Comparison of ENCODE assay signal across 11 mouse cellular contexts in genomic region chr17:50814089-50814488, GRCm38 (mm10).
DNase-seq lines count a peak whose midpoint lies in the region; ATAC-seq and TF ChIP-seq lines count a peak whose summit lies in the region.
"Had no signal": no experiment of that assay in that cellular context is flagged by ENCODE, and none has a peak within 500 bp of the region (broad histone marks: within the 10 kb centered on the region; RNA-seq: fewer than 3 reads in every experiment).

No protein-coding gene starts in this region.

- H3K79me2 ChIP-seq in heart, adult 2 months (replicated peaks; ENCODE audit: control insufficient read depth, insufficient read depth, low read length): no peaks in the 10 kb centered on the region

- no peaks in the 10 kb centered on the region for H3K27me3 ChIP-seq in heart, adult 2 months (ENCODE audit: control insufficient read depth, insufficient read depth, low read length)
- no peaks in the 10 kb centered on the region for H3K27me3 ChIP-seq in heart, embryonic 12.5 days (replicated peaks)
- H3K27me3 ChIP-seq in lung, embryonic 14.5 days (ENCODE audit: insufficient read depth, low read length): no peaks in the 10 kb centered on the region
- no peaks in the 10 kb centered on the region for H3K27me3 ChIP-seq in ES-Bruce4 (ENCODE audit: control insufficient read depth, insufficient read depth, low read length, poor library complexity, severe bottlenecking)

- 36% methylated on average over 1 of the region's 1 CpGs for WGBS in heart, adult 2 months
- 52% methylated on average over 1 of the region's 1 CpGs for WGBS in heart, embryonic 12.5 days
- 41% methylated on average over 1 of the region's 1 CpGs for WGBS in lung, embryonic 14.5 days

- TF ChIP-seq POLR2A in heart, adult 2 months (IDR thresholded peaks at IDR 0.05; ENCODE audit: insufficient read depth, low read depth, low read length): no peak
- TF ChIP-seq POLR2A in ES-Bruce4 (IDR thresholded peaks at IDR 0.05; ENCODE audit: insufficient read depth, low read length): no peak

- no peak for TF ChIP-seq EP300 in heart, adult 2 months (IDR thresholded peaks at IDR 0.05; ENCODE audit: insufficient read depth, low read depth, low read length)
- no peak for TF ChIP-seq EP300 in ES-Bruce4 (IDR thresholded peaks at IDR 0.05; ENCODE audit: insufficient read depth, low read depth, low read length)

- intact Hi-C loops in heart, adult 2 months (cut with DNase I): loop anchor here (2.0 to 5.0 kb wide), 3 partner anchors 157 to 1018 kb away; partner anchors contain the start of gene Satb1

- no peak overlapping the region for H3K9ac ChIP-seq in heart, adult 2 months (ENCODE audit: low read depth, low read length)
- no peak overlapping the region for H3K9ac ChIP-seq in heart, embryonic 12.5 days
- H3K9ac ChIP-seq in lung, embryonic 14.5 days: no peak overlapping the region
- H3K9ac ChIP-seq in ES-Bruce4 (ENCODE audit: low read depth, poor library complexity, severe bottlenecking): no peak overlapping the region

- no peaks in the 10 kb centered on the region for H3K4me1 ChIP-seq in heart, adult 2 months (ENCODE audit: control insufficient read depth, insufficient read depth, low read length)
- H3K4me1 ChIP-seq in heart, embryonic 12.5 days (replicated peaks): no peaks in the 10 kb centered on the region
- no peaks in the 10 kb centered on the region for H3K4me1 ChIP-seq in lung, embryonic 14.5 days (ENCODE audit: insufficient read depth)
- no peaks in the 10 kb centered on the region for H3K4me1 ChIP-seq in ES-Bruce4 (ENCODE audit: control insufficient read depth, insufficient read depth, low read length)

- H3K27ac ChIP-seq in heart, adult 2 months: no peak overlapping the region
- H3K27ac ChIP-seq in heart, embryonic 12.5 days (ENCODE audit: poor library complexity, severe bottlenecking): no peak overlapping the region
- H3K27ac ChIP-seq in lung, embryonic 14.5 days (ENCODE audit: low read depth): no peak overlapping the region
- H3K27ac ChIP-seq in ES-Bruce4 (ENCODE audit: insufficient read depth, low read length): no peak overlapping the region

- no peak overlapping the region for H3K4me3 ChIP-seq in heart, adult 2 months
- no peak overlapping the region for H3K4me3 ChIP-seq in heart, embryonic 12.5 days
- no peak overlapping the region for H3K4me3 ChIP-seq in lung, embryonic 14.5 days (ENCODE audit: low read depth, low read length)
- H3K4me3 ChIP-seq in ES-Bruce4 (ENCODE audit: low read depth, low read length): no peak overlapping the region

- TF ChIP-seq CTCF in heart, adult 2 months (IDR thresholded peaks at IDR 0.05): peak; percentile 82
- peak; percentile 70 for TF ChIP-seq CTCF in lung, embryonic 14.5 days (IDR thresholded peaks at IDR 0.05; ENCODE audit: low read depth)
- TF ChIP-seq CTCF in ES-Bruce4 (IDR thresholded peaks at IDR 0.05; ENCODE audit: low read depth, low read length): peak; percentile 13

- no peak for ATAC-seq in heart, embryonic 12.5 days (ENCODE audit: insufficient number of reproducible peaks, low FRiP score)
- ATAC-seq in lung, embryonic 14.5 days (ENCODE audit: insufficient read depth): no peak

- no peak overlapping the region for H3K4me2 ChIP-seq in heart, embryonic 12.5 days
- no peak overlapping the region for H3K4me2 ChIP-seq in lung, embryonic 14.5 days

- no peak for DNase-seq in heart, adult 2 months
- DNase-seq in lung, embryonic 14.5 days: peak; percentile 62
- DNase-seq in lung, adult 18-20 months: no peak
- DNase-seq in lung, postnatal 36 days: peak; percentile 24
- DNase-seq in spleen, postnatal 14 days (ENCODE audit: low spot score in 2 of 2): no peak
- DNase-seq in left cerebral cortex, adult 18-20 months (ENCODE audit: low spot score in 2 of 2): no peak
- DNase-seq: cerebellum, postnatal 36 days; gastrocnemius, postnatal 14 days; right cerebral cortex, adult 18-20 months had no signal

- H3K36me3 ChIP-seq in heart, adult 2 months (ENCODE audit: control insufficient read depth, insufficient read depth, low read length): no peaks in the 10 kb centered on the region
- no peaks in the 10 kb centered on the region for H3K36me3 ChIP-seq in heart, embryonic 12.5 days
- no peaks in the 10 kb centered on the region for H3K36me3 ChIP-seq in lung, embryonic 14.5 days (ENCODE audit: insufficient read depth)
- H3K36me3 ChIP-seq in ES-Bruce4 (ENCODE audit: control insufficient read depth, insufficient read depth, low read length, poor library complexity, severe bottlenecking): no peaks in the 10 kb centered on the region

- no peaks in the 10 kb centered on the region for H3K9me3 ChIP-seq in heart, embryonic 12.5 days (replicated peaks)
- H3K9me3 ChIP-seq in lung, embryonic 14.5 days (ENCODE audit: low read depth, low read length): no peaks in the 10 kb centered on the region
- H3K9me3 ChIP-seq in ES-Bruce4 (replicated peaks; ENCODE audit: control insufficient read depth, insufficient read depth, low read length, poor library complexity, severe bottlenecking): no peaks in the 10 kb centered on the region

Comparison
In these comparisons a context has a peak if more than half of its experiments do, and no peak if none do; other contexts are left out.
1. DNase-seq: peak in lung, embryonic 14.5 days (single experiment) and lung, postnatal 36 days (single experiment); none in heart, adult 2 months (0 of 2), lung, adult 18-20 months (0 of 2), spleen, postnatal 14 days (0 of 2) and left cerebral cortex, adult 18-20 months (0 of 2).
2. CTCF ChIP-seq: peak in every context shown above with its lines; median percentile 82 in heart, adult 2 months; 70 in lung, embryonic 14.5 days; 13 in ES-Bruce4.